ENCODE assay signal across 13 mouse cellular contexts in genomic region chr7:19202065-19202850, GRCm38 (mm10). TPM values are rescaled to one million over a fixed set of nuclear protein-coding genes. Genes with fewer than 3 reads are reported as not detected.
DNase-seq lines count a peak whose midpoint lies in the region; ATAC-seq and TF ChIP-seq lines count a peak whose summit lies in the region.
"Had no signal": no experiment of that assay in that cellular context is flagged by ENCODE, and none has a peak within 500 bp of the region (broad histone marks: within the 10 kb centered on the region; RNA-seq: fewer than 3 reads in every experiment).

No protein-coding gene starts in this region.

- no peak for TF ChIP-seq CTCF in testis, adult 2 months (IDR thresholded peaks at IDR 0.05; ENCODE audit: control insufficient read depth, insufficient read depth, insufficient replicate concordance, low read depth, low read length)

- H3K36me3 ChIP-seq in heart, embryonic 12.5 days: peaks cover 61% of the 10 kb centered on the region
- peaks cover 57% of the 10 kb centered on the region for H3K36me3 ChIP-seq in heart, embryonic 10.5 days
- no peaks in the 10 kb centered on the region for H3K36me3 ChIP-seq in testis, adult 2 months (ENCODE audit: control insufficient read depth, insufficient read depth, low read length)
- H3K36me3 ChIP-seq in liver, embryonic 13.5 days: peaks cover 25% of the 10 kb centered on the region; the same call in 1 of the 2 replicates

- H3K4me2 ChIP-seq in heart, embryonic 12.5 days: no peak overlapping the region
- no peak overlapping the region for H3K4me2 ChIP-seq in liver, embryonic 13.5 days
- H3K4me2 ChIP-seq: limb, embryonic 12.5 days had no signal

- H3K27ac ChIP-seq in heart, embryonic 12.5 days (ENCODE audit: poor library complexity, severe bottlenecking): no peak overlapping the region
- no peak overlapping the region for H3K27ac ChIP-seq in heart, embryonic 10.5 days
- no peak overlapping the region for H3K27ac ChIP-seq in testis, adult 2 months (ENCODE audit: control insufficient read depth, insufficient read depth, low read depth, low read length)
- peak overlapping the region; percentile 4; the same call in 1 of the 2 replicates for H3K27ac ChIP-seq in liver, embryonic 13.5 days

- H3K9me3 ChIP-seq in heart, embryonic 12.5 days (replicated peaks): no peaks in the 10 kb centered on the region
- H3K9me3 ChIP-seq in heart, embryonic 10.5 days: no peaks in the 10 kb centered on the region
- H3K9me3 ChIP-seq in liver, embryonic 13.5 days (replicated peaks): no peaks in the 10 kb centered on the region
- H3K9me3 ChIP-seq: limb, embryonic 12.5 days had no signal

- TF ChIP-seq POLR2A in testis, adult 2 months (IDR thresholded peaks at IDR 0.05; ENCODE audit: control insufficient read depth, low read depth, low read length): 0 out of 2 replicates have a peak, but pooled peaks have one; percentile 14

- no peaks in the 10 kb centered on the region for H3K27me3 ChIP-seq in heart, embryonic 12.5 days (replicated peaks)
- H3K27me3 ChIP-seq in heart, embryonic 10.5 days (ENCODE audit: insufficient read depth, poor library complexity, severe bottlenecking): no peaks in the 10 kb centered on the region
- no peaks in the 10 kb centered on the region for H3K27me3 ChIP-seq in testis, adult 2 months (ENCODE audit: control insufficient read depth, insufficient read depth, low read length)
- H3K27me3 ChIP-seq in liver, embryonic 13.5 days: no peaks in the 10 kb centered on the region
- H3K27me3 ChIP-seq: limb, embryonic 12.5 days had no signal

- WGBS in heart, embryonic 12.5 days: 66% methylated on average over 15 of the region's 15 CpGs
- WGBS in heart, embryonic 10.5 days: 56% methylated on average over 15 of the region's 15 CpGs
- 58% methylated on average over 15 of the region's 15 CpGs for WGBS in liver, embryonic 13.5 days (ENCODE audit: insufficient replicate concordance)

- ATAC-seq in heart, embryonic 12.5 days (ENCODE audit: insufficient number of reproducible peaks, low FRiP score): peak; percentile 42; the same call in 1 of the 2 replicates
- no peak for ATAC-seq in liver, embryonic 13.5 days (ENCODE audit: low read depth)
- ATAC-seq: inflammation-experienced regulatory T-cells, adult 6 months had no signal

- no peak overlapping the region for H3K9ac ChIP-seq in heart, embryonic 12.5 days
- H3K9ac ChIP-seq in liver, embryonic 13.5 days: no peak overlapping the region
- H3K9ac ChIP-seq: limb, embryonic 12.5 days had no signal

- H3K4me1 ChIP-seq in heart, embryonic 12.5 days (replicated peaks): no peaks in the 10 kb centered on the region
- H3K4me1 ChIP-seq in heart, embryonic 10.5 days: peaks cover 5% of the 10 kb centered on the region; the same call in 1 of the 2 replicates
- peaks cover 12% of the 10 kb centered on the region for H3K4me1 ChIP-seq in testis, adult 2 months (ENCODE audit: control insufficient read depth, insufficient read depth, low read length)
- H3K4me1 ChIP-seq in liver, embryonic 13.5 days (replicated peaks): peaks cover 11% of the 10 kb centered on the region
- H3K4me1 ChIP-seq: limb, embryonic 12.5 days had no signal

- no peak for DNase-seq in heart, embryonic 10.5 days (ENCODE audit: low spot score)
- no peak for DNase-seq in testis, postnatal 14 days (ENCODE audit: low spot score)
- no peak for DNase-seq in liver, embryonic 13.5 days
- no peak for DNase-seq in frontal cortex, postnatal 14 days (ENCODE audit: low spot score in 2 of 2)
- DNase-seq in neural tube, embryonic 10.5 days (ENCODE audit: extremely low spot score, low spot score): no peak
- DNase-seq in cerebellum, postnatal 25 days: no peak
- DNase-seq: B cell, adult 2 months; cerebellum, postnatal 36 days; thymus, adult 2 months had no signal

- H3K4me3 ChIP-seq in heart, embryonic 12.5 days: no peak overlapping the region
- no peak overlapping the region for H3K4me3 ChIP-seq in heart, embryonic 10.5 days
- peak overlapping the region; percentile 41 for H3K4me3 ChIP-seq in testis, adult 2 months (ENCODE audit: control insufficient read depth, low read depth, low read length)
- no peak overlapping the region for H3K4me3 ChIP-seq in liver, embryonic 13.5 days (replicated peaks)
- H3K4me3 ChIP-seq: limb, embryonic 12.5 days had no signal

RNA-seq across cellular contexts. Expression of gene Gpr4, which starts 10.1 kb away (rescaled TPM):
- 0.97 and 1.1 TPM in 2 replicates for polyA plus RNA-seq in heart, embryonic 12.5 days (2016; fragmentation: Nextera tagmentation; extraction: Ambion mirVana)
- 1.0 and 1.8 TPM in 2 replicates for polyA plus RNA-seq in heart, embryonic 10.5 days (2016; fragmentation: Nextera tagmentation; extraction: Ambion mirVana)
- polyA plus RNA-seq in testis, adult 2 months (2012; rRNA removed): 9.5 and 16.2 TPM in 2 replicates
- 0.31 and 0.48 TPM in 2 replicates for polyA plus RNA-seq in liver, embryonic 13.5 days (2015; fragmentation: Nextera tagmentation; extraction: Ambion mirVana)

RNA-seq across cellular contexts. Expression of gene Opa3, which starts 25.9 kb away (rescaled TPM):
- 37.0 and 38.4 TPM in 2 replicates for polyA plus RNA-seq in heart, embryonic 12.5 days (2016; fragmentation: Nextera tagmentation; extraction: Ambion mirVana)
- 46.8 and 47.9 TPM in 2 replicates for polyA plus RNA-seq in heart, embryonic 10.5 days (2016; fragmentation: Nextera tagmentation; extraction: Ambion mirVana)
- polyA plus RNA-seq in testis, adult 2 months (2012; rRNA removed): 13.6 and 14.5 TPM in 2 replicates
- polyA plus RNA-seq in liver, embryonic 13.5 days (2015; fragmentation: Nextera tagmentation; extraction: Ambion mirVana): 17.3 and 18.8 TPM in 2 replicates

RNA-seq across cellular contexts. Expression of gene Eml2, which starts 26.0 kb away (rescaled TPM):
- polyA plus RNA-seq in heart, embryonic 12.5 days (2016; fragmentation: Nextera tagmentation; extraction: Ambion mirVana): 17.7 and 18.2 TPM in 2 replicates
- polyA plus RNA-seq in heart, embryonic 10.5 days (2016; fragmentation: Nextera tagmentation; extraction: Ambion mirVana): 12.2 and 14.2 TPM in 2 replicates
- polyA plus RNA-seq in testis, adult 2 months (2012; rRNA removed): 11.1 and 12.9 TPM in 2 replicates
- polyA plus RNA-seq in liver, embryonic 13.5 days (2015; fragmentation: Nextera tagmentation; extraction: Ambion mirVana): 3.6 and 4.4 TPM in 2 replicates

RNA-seq across cellular contexts. Expression of gene Gipr, which starts 36.3 kb away (rescaled TPM):
- polyA plus RNA-seq in heart, embryonic 12.5 days (2016; fragmentation: Nextera tagmentation; extraction: Ambion mirVana): 8.0 and 9.7 TPM in 2 replicates
- 9.7 and 12.8 TPM in 2 replicates for polyA plus RNA-seq in heart, embryonic 10.5 days (2016; fragmentation: Nextera tagmentation; extraction: Ambion mirVana)
- 20.9 and 24.3 TPM in 2 replicates for polyA plus RNA-seq in testis, adult 2 months (2012; rRNA removed)
- 0.17 and 0.28 TPM in 2 replicates for polyA plus RNA-seq in liver, embryonic 13.5 days (2015; fragmentation: Nextera tagmentation; extraction: Ambion mirVana)
- polyA plus RNA-seq: inflammation-experienced regulatory T-cells, adult 6 months had no signal

RNA-seq across cellular contexts. Expression of gene Snrpd2, which starts 52.7 kb away (rescaled TPM):
- 101 TPM in 2 replicates for polyA plus RNA-seq in heart, embryonic 12.5 days (2016; fragmentation: Nextera tagmentation; extraction: Ambion mirVana)
- 132 and 142 TPM in 2 replicates for polyA plus RNA-seq in heart, embryonic 10.5 days (2016; fragmentation: Nextera tagmentation; extraction: Ambion mirVana)
- polyA plus RNA-seq in testis, adult 2 months (2012; rRNA removed): 135 and 140 TPM in 2 replicates
- polyA plus RNA-seq in liver, embryonic 13.5 days (2015; fragmentation: Nextera tagmentation; extraction: Ambion mirVana): 85.9 and 89.4 TPM in 2 replicates
